Mouse (Mus musculus): Measurements from ENCODE around the gene Sdsl. TPM values are rescaled to one million over a fixed set of nuclear protein-coding genes. Genes with fewer than 3 reads are reported as not detected.

The Sdsl gene
- polyA plus RNA-seq, 1 experiment from 2014 or later, result 7.9 TPM

GRCm38 (mm10) chr5:120468830-120469229, 3.8 kb downstream of the Sdsl start:
- Histone ChIP-seq H3K27me3 (replicated peaks) (no peaks in the 10 kb centered on the region), H3K9ac (replicated peaks) (no peak overlapping the region), H3K4me2 (no peak overlapping the region), H3K9me3 (replicated peaks) (0 out of 2 replicates have a peak, but pooled peaks cover 2% of the 10 kb centered on the region), H3K27ac (replicated peaks) (no peak overlapping the region), H3K4me1 (peaks cover 7% of the 10 kb centered on the region; the same call in 1 of the 2 replicates), H3K36me3 (no peaks in the 10 kb centered on the region), H3K4me3 (replicated peaks) (no peak overlapping the region)
- WGBS, result 92% methylated on average over 6 of the region's 6 CpGs
- ATAC-seq (ENCODE audit: low FRiP score), result no peak

- Histone ChIP-seq H3K4me1 (peaks cover 7% of the 10 kb centered on the region; the same call in 1 of the 2 replicates), H3K9me3 (replicated peaks) (0 out of 2 replicates have a peak, but pooled peaks cover 2% of the 10 kb centered on the region), H3K4me2 (no peak overlapping the region), H3K9ac (replicated peaks) (no peak overlapping the region), H3K4me3 (replicated peaks) (no peak overlapping the region), H3K27me3 (replicated peaks) (no peaks in the 10 kb centered on the region), H3K36me3 (no peaks in the 10 kb centered on the region), H3K27ac (replicated peaks) (no peak overlapping the region)
- WGBS, result 77% methylated on average over 5 of the region's 5 CpGs
- ATAC-seq (ENCODE audit: low FRiP score), result no peak
Measured at GRCm38 (mm10) chr5:120468336-120468735, 4.3 kb downstream of the Sdsl start.

GRCm38 (mm10) chr5:120467026-120467425, 5.6 kb downstream of the Sdsl start:
- 11% methylated on average over 4 of the region's 4 CpGs for WGBS
- Histone ChIP-seq H3K9me3 (replicated peaks) (0 out of 2 replicates have a peak, but pooled peaks cover 2% of the 10 kb centered on the region), H3K9ac (replicated peaks) (no peak overlapping the region; the same call in 1 of the 2 replicates), H3K36me3 (no peaks in the 10 kb centered on the region), H3K4me2 (peak overlapping the region; percentile 48), H3K27me3 (replicated peaks) (no peaks in the 10 kb centered on the region), H3K27ac (replicated peaks) (peak overlapping the region; percentile 5; the same call in 1 of the 2 replicates), H3K4me3 (replicated peaks) (peak overlapping the region; percentile 35), H3K4me1 (peaks cover 7% of the 10 kb centered on the region; the same call in 1 of the 2 replicates)
- no peak for ATAC-seq (ENCODE audit: low FRiP score)

GRCm38 (mm10) chr5:120465860-120466259, 6.8 kb downstream of the Sdsl start:
- Histone ChIP-seq H3K27me3 (replicated peaks) (0 out of 2 replicates have a peak, but pooled peaks cover 3% of the 10 kb centered on the region), H3K9ac (replicated peaks) (no peak overlapping the region), H3K4me1 (peaks cover 7% of the 10 kb centered on the region; the same call in 1 of the 2 replicates), H3K4me3 (replicated peaks) (no peak overlapping the region), H3K27ac (replicated peaks) (no peak overlapping the region), H3K36me3 (no peaks in the 10 kb centered on the region), H3K9me3 (replicated peaks) (0 out of 2 replicates have a peak, but pooled peaks cover 2% of the 10 kb centered on the region), H3K4me2 (no peak overlapping the region)
- WGBS, result 89% methylated on average over 6 of the region's 6 CpGs
- no peak for ATAC-seq (ENCODE audit: low FRiP score)

GRCm38 (mm10) chr5:120465062-120465461, 7.5 kb downstream of the Sdsl start:
- Histone ChIP-seq H3K4me1 (peaks cover 7% of the 10 kb centered on the region; the same call in 1 of the 2 replicates), H3K9ac (replicated peaks) (no peak overlapping the region), H3K27ac (replicated peaks) (no peak overlapping the region), H3K4me3 (replicated peaks) (no peak overlapping the region), H3K36me3 (no peaks in the 10 kb centered on the region), H3K27me3 (replicated peaks) (0 out of 2 replicates have a peak, but pooled peaks cover 3% of the 10 kb centered on the region), H3K4me2 (no peak overlapping the region), H3K9me3 (replicated peaks) (0 out of 2 replicates have a peak, but pooled peaks cover 2% of the 10 kb centered on the region)
- whole genome bisulfite sequencing, result 45% methylated on average over 5 of the region's 5 CpGs
- no peak for ATAC-seq (ENCODE audit: low FRiP score)

- Histone ChIP-seq H3K27me3 (replicated peaks) (0 out of 2 replicates have a peak, but pooled peaks cover 3% of the 10 kb centered on the region), H3K9me3 (replicated peaks) (0 out of 2 replicates have a peak, but pooled peaks cover 2% of the 10 kb centered on the region), H3K36me3 (no peaks in the 10 kb centered on the region), H3K4me1 (peaks cover 7% of the 10 kb centered on the region; the same call in 1 of the 2 replicates), H3K27ac (replicated peaks) (no peak overlapping the region), H3K4me3 (replicated peaks) (no peak overlapping the region), H3K4me2 (no peak overlapping the region), H3K9ac (replicated peaks) (no peak overlapping the region)
- WGBS, result 81% methylated on average over 4 of the region's 4 CpGs
- ATAC-seq (ENCODE audit: low FRiP score), result no peak
Measured at GRCm38 (mm10) chr5:120464321-120464720, 8.3 kb downstream of the Sdsl start.

GRCm38 (mm10) chr5:120461902-120462301, 10.7 kb downstream of the Sdsl start:
- Histone ChIP-seq H3K27me3 (replicated peaks) (0 out of 2 replicates have a peak, but pooled peaks cover 3% of the 10 kb centered on the region), H3K9me3 (replicated peaks) (0 out of 2 replicates have a peak, but pooled peaks cover 2% of the 10 kb centered on the region), H3K4me3 (replicated peaks) (no peak overlapping the region), H3K4me1 (peaks cover 5% of the 10 kb centered on the region; the same call in 1 of the 2 replicates), H3K9ac (replicated peaks) (no peak overlapping the region), H3K4me2 (no peak overlapping the region), H3K27ac (replicated peaks) (no peak overlapping the region), H3K36me3 (no peaks in the 10 kb centered on the region)
- no peak for ATAC-seq (ENCODE audit: low FRiP score)
- WGBS, result 75% methylated on average over 15 of the region's 15 CpGs

GRCm38 (mm10) chr5:120459133-120459532, 13.5 kb downstream of the Sdsl start:
- Histone ChIP-seq H3K4me3 (replicated peaks) (no peak overlapping the region), H3K27ac (replicated peaks) (no peak overlapping the region), H3K4me2 (no peak overlapping the region), H3K4me1 (peaks cover 7% of the 10 kb centered on the region), H3K9me3 (replicated peaks) (no peaks in the 10 kb centered on the region), H3K36me3 (no peaks in the 10 kb centered on the region), H3K27me3 (replicated peaks) (0 out of 2 replicates have a peak, but pooled peaks cover 6% of the 10 kb centered on the region), H3K9ac (replicated peaks) (no peak overlapping the region)
- 85% methylated on average over 10 of the region's 10 CpGs for WGBS
- ATAC-seq (ENCODE audit: low FRiP score), result no peak

GRCm38 (mm10) chr5:120457628-120458027, 15.0 kb downstream of the Sdsl start:
- WGBS, result 5% methylated on average over 9 of the region's 9 CpGs
- Histone ChIP-seq H3K27me3 (replicated peaks) (0 out of 2 replicates have a peak, but pooled peaks cover 6% of the 10 kb centered on the region), H3K36me3 (no peaks in the 10 kb centered on the region), H3K9ac (replicated peaks) (no peak overlapping the region), H3K4me1 (peaks cover 7% of the 10 kb centered on the region), H3K4me2 (no peak overlapping the region), H3K9me3 (replicated peaks) (no peaks in the 10 kb centered on the region), H3K4me3 (replicated peaks) (no peak overlapping the region), H3K27ac (replicated peaks) (no peak overlapping the region)
- ATAC-seq (ENCODE audit: low FRiP score), result no peak

GRCm38 (mm10) chr5:120456841-120457554, 15.6 kb downstream of the Sdsl start:
- Histone ChIP-seq H3K9me3 (replicated peaks) (no peaks in the 10 kb centered on the region), H3K4me2 (no peak overlapping the region), H3K27ac (replicated peaks) (no peak overlapping the region), H3K27me3 (replicated peaks) (0 out of 2 replicates have a peak, but pooled peaks cover 6% of the 10 kb centered on the region), H3K36me3 (no peaks in the 10 kb centered on the region), H3K4me1 (peaks cover 7% of the 10 kb centered on the region), H3K9ac (replicated peaks) (no peak overlapping the region), H3K4me3 (replicated peaks) (no peak overlapping the region)
- WGBS, result 47% methylated on average over 6 of the region's 7 CpGs
- no peak for ATAC-seq (ENCODE audit: low FRiP score)

- ATAC-seq (ENCODE audit: low FRiP score), result no peak
- Histone ChIP-seq H3K4me1 (peaks cover 7% of the 10 kb centered on the region), H3K9me3 (replicated peaks) (no peaks in the 10 kb centered on the region), H3K27ac (replicated peaks) (no peak overlapping the region), H3K27me3 (replicated peaks) (0 out of 2 replicates have a peak, but pooled peaks cover 3% of the 10 kb centered on the region), H3K4me2 (no peak overlapping the region), H3K9ac (replicated peaks) (no peak overlapping the region), H3K36me3 (no peaks in the 10 kb centered on the region), H3K4me3 (replicated peaks) (no peak overlapping the region)
- WGBS, result 50% methylated on average over 1 of the region's 1 CpGs
Measured at GRCm38 (mm10) chr5:120456253-120456652, 16.4 kb downstream of the Sdsl start.

Data from neural tube, embryonic 15.5 days (tissue).